Mouse (Mus musculus): Measurements from ENCODE around the gene Prkd2.

Gene Prkd2

DNA sequence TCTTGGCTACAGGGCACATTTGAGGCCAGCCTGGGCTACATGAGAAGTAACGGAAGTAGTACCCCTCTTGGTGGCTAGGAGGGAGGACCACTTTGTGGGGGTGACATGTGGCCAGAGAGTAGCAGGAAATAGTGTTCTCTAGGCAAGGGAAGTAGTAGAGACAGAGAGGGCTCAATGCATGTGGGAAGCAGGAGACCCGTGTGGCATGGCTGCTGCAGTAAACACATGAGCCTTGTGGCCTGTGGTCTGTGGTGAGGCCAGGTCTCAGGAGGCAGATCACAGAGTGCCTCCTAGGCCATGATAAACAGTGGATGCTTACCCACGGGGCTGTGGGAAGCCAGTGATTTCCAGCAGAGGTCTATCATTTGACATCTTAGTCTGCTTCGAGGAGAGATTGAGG is 15.4 kb upstream of the Prkd2 start:
- no peak for DNase-seq (ENCODE audit: low spot score)

DNA sequence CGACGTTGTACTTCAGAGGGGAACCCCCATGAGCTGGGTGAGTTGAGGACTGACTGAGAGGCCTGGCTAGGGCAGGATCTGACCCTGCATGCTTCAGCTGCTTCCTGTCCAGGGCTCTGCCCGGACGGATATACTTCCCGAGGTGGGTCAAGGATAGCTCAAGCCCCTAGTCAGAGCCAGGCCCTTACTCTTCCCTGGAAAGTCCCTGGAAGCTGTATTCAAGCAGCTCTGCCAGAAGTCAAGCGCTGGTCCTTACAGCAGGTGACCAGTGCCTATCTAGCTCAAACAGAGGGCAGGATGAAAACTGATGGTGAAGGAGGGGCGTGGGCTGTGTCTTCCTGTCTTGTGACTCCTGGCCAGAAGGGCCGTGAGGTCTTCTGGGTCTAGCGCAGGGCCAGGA is 12.3 kb upstream of the Prkd2 start:
- no peak for DNase-seq (ENCODE audit: low spot score)

DNA sequence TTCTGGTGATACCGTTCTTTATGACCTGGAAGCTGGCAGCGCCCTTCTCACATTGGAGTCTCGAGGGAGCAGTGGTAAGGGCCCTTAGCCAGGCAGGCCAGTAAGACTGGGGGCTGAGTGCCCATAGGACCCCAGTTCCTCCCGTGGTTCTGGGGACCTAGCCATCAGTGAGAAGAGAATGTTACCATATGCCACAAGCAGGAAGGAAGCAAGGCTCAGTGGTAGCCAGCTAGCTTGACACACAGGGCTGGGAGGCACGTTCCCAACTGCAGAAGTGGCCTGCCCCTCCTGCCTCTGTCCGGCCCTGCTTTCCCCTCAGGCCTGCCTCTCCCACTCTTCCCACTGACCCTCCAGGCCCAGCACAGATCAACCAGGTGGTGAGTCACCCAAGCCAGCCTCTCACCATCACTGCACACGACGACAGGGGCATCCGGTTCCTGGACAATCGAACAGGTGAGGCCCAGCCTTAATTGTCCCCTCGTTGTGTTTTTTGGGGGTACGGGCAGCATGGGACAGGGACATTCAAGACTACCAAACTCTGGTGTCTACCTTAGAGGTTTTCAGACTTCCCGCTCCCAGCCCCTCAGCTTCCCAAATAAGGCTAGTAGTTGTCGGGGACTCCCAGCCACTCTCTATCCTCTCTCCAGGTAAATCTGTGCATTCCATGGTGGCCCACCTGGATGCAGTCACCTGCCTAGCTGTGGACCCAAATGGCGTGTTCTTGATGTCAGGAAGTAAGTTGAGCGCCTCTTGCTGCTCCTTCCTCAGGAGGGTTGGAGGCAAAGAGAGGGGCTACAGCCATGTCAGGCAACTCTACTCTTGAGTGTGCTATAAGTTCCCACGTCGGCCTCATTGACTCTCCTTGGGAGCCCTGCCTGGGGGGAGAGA is 4.5 kb upstream of the Prkd2 start:
- no peak for DNase-seq (ENCODE audit: low spot score)

DNA sequence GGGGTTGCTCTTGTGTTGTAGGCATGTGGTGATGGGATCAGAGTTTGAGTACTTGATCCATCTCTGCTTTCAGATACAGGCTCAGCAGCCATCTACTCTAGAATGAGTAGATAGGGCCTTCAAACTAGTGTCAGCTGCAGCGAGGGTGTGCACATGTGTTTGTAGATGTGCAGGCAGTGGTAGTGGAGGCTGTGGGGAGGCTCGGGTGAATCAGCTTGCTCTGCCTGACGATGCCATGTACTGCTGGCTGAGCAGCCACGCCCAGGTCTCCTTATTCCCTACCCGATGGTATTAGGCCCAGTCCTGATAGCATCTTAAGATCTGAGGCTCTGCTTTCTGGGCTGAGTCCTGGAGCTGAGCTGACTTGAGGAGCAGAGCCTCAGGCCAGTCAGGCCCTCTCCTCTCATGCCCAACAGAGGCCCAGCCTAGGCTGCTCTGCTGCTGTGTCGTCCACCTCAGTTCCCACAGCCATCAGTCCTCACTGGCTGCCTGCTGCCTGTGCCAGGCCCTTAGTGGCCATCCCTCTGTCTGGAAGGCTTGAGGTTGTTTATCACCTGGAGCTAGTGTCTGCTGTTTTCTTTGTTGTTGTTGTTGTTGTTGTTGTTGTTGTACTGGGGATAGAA is 3.8 kb upstream of the Prkd2 start:
- DNase-seq (ENCODE audit: low spot score), result no peak

DNA sequence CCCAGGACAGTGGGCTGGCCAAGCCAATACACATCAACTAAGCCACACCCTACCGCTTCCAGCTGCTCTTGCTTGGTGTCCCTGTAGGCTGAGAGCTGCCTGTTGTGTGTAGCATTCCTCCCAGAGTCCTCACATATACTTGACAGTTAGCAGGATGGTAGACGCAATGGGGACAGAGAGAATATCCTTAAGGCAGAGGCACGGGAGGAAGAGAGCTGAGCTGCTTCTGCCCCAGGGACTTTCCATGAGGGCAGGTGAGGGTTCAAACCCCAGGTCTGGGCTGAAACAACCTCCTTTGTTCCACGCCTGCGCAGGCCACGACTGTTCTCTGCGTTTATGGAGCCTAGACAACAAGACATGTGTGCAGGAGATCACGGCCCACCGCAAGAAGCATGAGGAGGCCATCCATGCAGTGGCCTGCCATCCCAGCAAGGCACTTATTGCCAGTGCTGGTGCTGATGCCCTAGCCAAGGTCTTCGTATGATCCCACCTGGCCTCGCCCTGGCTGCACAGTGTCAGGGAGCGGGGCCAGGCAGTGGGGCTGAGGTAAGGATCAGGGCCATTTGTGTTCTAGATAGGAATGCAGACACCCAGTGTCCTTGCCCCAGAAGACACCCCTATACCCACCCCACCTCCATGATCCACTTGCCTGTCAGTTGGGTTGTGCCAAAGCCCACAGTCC is 3.1 kb upstream of the Prkd2 start:
- DNase-seq (ENCODE audit: low spot score), result no peak

DNA sequence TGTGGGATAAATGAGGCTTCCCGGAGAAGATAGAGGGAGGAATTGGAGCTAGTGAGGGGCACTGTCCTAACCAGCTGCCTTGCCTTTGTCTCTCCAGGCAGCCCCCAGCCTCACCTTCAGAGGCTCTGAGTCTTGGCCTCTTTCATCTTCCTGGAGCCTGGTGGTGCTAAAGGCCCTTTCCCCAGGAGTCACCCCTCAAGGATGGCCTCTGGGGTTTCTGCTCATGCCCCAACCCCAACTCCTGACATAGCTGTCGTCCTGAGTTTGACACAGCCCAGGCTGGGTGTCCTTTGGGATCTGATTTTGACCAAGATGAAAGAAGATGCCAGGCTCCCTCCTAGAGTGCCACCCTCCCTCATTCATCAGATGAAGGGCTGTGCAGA is 2.6 kb upstream of the Prkd2 start:
- DNase-seq (ENCODE audit: low spot score), result no peak

DNA sequence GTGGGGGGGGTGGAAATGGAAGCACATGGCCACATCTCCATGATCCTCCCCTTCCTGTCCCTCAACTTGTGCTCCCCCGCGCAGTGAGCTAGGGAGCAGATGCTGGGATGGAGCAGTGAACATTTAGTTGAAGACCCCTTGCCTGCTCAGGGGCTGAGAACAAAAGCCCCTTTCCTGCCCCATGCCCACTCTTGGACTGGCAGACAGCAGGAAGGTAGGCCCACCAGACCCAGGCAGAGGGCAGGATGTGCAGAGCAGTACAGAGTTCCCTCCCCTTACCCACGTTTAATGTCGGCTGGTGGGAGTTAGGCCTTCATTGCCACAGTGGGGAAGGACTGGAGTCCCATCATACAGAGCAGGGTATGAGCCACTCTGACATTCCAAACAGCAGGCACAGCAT is 1.6 kb upstream of the Prkd2 start:
- no peak for DNase-seq (ENCODE audit: low spot score)

DNA sequence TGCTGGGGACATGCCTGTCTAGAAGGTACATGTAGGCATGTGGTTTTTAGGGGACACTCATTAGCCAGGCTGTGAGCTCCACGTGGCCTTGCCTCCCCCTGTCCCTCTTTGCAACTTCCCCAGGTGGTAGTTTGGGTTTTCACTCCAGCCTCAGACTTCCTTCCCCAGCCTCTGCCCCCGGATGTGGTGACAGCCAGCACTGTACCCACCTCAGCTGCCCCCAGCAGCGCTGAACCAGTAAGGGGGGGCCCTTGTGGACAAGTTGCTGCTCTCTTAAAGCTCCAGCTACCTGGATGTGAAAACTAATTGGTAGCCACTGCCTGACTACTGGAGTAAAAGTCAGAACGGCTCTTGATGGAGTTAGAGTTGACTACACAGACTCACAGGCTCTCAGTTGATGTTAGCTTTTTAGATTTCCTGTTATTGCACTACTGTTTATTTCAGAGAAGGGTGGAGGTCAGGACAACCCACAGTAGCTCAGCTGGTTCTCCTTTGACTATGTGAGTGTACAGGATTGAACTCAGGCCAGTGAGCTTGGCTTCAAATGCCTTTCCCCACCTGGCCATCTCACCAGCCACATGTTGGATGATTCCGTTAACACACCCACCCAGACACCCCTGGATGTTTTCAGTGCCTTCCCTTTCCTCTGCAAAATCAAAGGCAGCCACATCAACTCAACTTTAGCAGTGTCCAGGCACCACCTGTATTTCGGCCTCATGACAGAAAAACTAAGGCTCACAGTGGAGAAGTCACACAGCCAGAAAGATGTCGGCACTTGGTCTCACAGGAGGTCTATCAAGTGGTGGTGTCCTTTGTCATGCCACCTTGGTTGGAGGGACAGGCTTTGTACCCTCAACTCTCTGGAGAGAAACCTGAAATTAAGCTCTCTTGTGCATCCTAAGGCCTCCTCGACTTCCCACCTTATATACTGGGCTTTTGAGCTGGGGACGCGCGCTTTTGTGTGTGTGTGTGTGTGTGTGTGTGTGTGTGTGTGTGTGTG is 841 bp upstream of the Prkd2 start:
- no peak for DNase-seq (ENCODE audit: low spot score)

DNA sequence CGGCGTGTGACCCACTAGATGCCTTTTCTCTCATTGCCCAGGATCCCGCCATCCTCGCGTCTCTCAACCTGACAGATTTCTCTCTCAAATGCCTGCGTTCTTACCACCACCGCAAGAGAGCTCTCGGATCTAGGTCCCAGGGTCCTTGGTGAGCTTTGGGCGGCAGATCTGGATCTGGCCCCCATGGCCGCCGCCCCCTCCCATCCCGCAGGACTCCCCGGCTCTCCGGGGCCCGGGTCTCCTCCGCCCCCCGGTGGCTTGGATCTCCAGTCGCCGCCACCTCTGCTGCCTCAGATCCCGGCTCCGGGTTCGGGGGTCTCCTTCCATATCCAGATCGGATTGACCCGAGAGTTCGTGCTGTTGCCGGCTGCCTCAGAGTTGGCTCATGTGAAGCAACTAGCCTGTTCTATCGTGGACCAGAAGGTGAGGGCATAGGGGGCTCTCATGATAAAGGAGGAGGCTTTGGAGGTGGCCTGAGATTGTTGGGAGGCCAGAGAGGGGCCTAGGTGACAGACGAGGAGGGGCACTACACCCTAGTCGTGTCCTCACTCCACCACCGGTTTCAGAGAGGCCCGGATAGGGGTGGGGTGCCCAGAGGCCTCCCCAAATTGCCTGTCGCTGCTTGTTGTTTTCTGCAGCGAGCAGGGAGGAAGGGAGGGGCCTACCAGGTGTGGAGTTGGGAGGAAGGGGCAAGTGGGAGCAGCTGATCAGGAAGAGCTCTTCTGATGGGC is 904 bp downstream of the Prkd2 start:
- DNase-seq (ENCODE audit: low spot score), result peak; percentile 56

DNA sequence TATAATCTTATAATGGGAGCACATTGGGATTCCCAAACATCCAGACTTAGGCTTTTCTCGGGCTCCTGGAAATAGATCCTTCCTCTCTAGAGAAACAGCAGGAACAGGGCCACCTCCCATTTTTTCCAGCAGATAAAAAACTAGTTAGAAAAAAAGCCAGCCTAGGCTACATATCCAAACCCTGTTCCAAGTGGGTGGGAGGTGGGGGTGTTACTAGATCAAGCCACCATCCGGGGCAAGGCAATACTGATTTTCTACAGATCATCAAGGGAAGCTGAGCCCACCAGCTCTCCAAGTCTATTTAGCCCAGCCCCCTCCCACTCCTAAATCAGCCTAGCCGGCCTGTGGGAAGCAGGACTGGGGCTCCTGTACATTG is 2.0 kb downstream of the Prkd2 start:
- no peak for DNase-seq (ENCODE audit: low spot score)

DNA sequence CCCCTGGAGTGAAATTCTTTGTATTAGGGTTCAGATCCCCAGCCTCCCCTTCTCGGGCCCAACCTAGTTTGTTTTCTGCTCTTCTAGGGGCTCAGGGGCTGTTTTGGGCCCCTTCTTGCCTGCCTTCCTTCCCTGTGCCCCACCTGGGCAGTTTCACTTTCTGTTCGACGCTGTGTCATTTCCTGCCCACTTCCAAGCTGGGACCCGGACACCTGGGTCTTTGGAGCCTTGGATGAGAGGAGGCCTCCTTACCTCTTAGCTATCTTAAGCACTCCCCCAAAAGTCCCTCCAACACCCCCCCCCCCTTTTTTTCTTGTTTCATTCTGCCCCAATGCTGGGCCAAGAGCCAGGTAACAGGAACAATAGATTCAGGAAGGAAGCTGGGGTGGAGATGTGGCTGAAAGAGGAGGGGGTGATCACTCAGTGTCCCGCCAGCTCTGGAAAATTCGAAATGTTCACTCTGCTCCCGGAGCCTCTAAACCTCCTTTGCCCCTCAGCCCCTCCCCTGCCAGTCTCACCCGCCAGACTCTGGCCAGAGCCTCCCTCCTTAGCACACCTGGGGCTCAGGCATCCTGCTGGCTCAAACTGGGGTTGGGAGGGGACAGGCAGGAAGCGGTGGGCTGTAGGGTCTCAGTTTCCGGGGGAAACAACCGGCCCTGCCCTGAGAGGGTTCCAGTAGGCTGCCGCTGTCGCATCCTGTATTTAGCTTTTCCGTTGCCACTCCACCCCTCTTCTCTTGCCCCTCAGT is 2.5 kb downstream of the Prkd2 start:
- peak; percentile 19 for DNase-seq (ENCODE audit: low spot score)

DNA sequence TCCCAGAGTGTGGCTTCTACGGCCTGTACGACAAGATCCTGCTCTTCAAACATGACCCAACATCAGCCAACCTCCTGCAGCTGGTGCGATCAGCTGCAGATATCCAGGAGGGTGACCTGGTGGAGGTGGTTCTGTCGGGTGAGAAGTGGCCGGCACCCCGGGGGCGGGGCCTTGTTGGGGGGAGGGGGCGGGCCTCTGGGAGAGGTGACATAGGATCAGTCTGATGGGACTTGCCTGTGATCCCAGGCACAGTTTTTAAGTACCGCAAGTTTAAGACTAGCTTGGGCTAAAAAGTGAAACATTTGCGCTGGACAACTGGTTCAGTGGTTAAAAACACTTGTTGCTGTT is 3.1 kb downstream of the Prkd2 start:
- no peak for DNase-seq (ENCODE audit: low spot score)

DNA sequence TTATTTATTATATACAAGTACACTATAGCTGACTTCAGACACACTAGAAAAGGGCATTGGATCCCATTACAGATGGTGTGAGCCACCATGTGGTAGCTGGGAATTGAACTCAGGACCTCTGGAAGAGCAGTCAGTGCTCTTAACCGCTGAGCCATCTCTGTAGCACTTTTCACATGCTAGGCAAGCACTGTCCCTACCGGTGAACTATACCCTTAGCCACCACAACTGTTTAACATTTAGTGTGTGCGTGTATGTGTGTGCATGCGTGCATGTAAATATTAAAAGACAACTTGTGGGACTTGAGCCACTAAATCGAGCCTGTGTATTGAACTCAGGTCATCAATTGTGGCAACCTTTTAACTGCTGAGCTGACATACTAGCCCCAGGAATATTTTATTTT is 4.1 kb downstream of the Prkd2 start:
- no peak for DNase-seq (ENCODE audit: low spot score)

DNA sequence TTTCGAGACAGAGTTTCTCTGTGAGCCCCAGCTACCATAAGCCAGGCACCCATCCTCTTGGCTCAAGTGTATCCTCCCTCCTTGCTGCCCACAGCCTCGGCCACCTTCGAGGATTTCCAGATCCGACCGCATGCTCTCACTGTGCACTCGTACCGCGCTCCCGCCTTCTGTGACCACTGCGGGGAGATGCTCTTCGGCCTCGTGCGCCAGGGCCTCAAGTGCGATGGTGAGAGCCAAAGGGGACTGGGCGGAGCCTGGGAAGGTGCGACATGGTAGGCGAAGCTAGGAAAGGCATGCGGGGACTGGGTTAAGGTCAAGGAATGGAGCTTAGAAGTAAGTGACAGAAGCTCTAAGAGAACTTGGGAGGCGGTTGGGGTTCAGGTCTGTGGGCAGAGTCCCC is 4.8 kb downstream of the Prkd2 start:
- DNase-seq (ENCODE audit: low spot score), result no peak

DNA sequence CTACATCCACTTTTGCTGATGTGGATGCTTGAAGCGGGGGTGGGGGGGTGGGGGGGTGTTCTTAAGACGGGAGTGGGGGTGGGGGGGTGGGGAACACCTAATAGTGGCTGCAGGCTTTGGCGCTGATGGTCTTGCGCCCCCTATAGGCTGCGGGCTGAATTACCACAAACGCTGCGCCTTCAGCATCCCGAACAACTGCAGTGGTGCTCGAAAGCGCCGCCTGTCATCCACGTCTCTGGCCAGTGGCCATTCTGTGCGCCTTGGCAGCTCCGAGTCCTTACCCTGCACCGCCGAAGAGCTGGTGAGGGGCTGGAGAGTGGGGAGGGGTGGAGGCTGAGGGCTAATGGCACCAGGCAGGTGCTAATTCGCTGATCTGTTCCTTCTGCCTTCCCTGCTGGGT is 5.9 kb downstream of the Prkd2 start:
- peak; percentile 39 for DNase-seq (ENCODE audit: low spot score)

DNA sequence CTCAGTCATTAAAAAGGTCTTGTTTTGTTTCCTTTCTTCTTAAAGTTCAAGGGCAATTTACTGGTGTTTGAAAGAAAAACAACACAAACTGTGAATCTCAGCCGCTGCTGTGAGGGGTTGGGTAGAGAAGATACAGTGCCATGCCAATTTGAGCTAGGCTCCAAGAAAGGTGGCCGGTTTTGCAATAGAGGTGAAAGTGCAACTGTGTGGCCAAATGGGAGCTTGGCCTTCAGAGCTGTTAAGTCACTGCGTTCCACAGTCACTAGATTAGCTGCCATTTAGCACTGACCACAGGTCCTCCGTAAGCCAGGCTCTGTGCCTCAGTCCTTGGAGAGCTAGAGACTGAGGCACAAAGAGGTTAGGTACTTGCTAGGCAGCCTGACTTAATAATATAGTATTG is 8.9 kb downstream of the Prkd2 start:
- DNase-seq (ENCODE audit: low spot score), result no peak

DNA sequence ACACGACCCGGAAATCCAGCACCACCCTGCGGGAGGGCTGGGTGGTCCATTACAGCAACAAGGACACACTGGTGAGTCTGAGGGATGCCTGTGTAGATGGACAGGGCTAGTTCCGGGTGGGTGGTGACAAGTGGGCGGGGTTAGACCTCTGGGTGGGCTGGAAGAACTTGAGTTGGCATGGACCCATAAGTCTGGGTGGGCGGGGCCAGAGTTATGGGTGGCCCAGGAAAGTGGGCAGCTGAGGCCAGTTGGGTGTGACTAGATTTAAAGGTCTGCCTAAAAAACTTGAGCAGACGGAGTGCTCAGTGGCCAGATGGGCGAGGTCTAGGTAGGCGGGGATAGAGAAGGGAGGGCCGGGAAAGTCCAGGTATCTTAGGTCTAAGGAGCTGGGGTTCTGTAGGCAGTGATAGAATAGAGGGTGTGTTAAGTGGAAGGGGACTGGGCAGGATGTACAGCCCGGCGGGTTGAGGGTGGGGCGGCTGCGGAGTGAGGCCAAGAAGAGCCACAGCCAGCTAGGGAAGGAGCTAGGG is 10.7 kb downstream of the Prkd2 start:
- peak; percentile 31 for DNase-seq (ENCODE audit: low spot score)

DNA sequence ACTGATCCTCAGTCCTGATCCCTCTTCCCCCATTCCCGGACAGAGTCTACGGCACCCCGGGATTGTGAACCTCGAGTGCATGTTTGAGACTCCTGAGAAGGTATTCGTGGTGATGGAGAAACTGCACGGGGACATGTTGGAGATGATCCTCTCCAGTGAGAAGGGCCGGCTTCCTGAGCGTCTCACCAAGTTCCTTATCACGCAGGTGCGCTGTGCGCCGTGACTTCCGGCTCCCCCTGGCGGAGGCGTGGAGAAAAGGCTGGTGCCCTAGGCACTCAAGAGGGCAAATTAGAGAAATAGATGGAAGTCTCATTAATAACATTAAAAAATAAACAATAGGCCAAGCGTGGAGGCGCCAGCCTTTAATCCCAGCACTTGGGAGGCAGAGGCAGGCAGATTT is 15.6 kb downstream of the Prkd2 start:
- DNase-seq (ENCODE audit: low spot score), result peak; percentile 47

DNA sequence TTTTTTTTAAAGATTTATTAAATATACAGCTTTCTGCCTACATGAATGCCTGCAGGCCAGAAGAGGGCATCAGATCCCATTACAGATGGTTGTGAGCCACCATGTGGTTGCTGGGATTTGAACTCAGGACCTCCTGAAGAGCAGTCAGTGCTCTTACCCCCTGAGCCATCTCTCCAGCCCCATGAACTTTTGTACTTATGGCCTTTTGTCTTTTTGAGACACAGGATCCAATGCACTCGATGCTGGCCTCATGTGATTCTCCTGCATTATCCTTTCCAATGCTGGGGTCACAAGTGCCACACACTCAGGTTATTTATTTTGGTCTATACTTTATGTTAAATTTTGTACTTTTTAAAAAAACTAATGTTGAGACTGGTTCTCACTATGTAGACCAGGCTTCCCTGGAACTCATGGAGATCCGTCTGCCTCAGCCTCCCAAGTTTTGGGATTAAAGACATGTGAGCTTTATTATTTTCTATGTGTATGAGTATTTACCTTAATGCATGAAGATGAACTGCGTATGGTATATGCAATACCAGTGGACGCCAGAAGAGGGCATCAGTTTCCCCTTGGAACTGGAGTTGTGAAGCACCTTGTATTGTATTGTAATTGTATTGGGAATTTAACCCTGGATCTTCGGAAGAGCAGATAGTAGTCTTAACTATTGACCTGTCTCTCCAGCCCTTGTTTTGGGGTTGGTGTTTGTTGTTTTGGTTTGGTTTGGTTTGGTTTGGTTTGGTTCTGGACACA is 17.4 kb downstream of the Prkd2 start:
- peak; percentile 56 for DNase-seq (ENCODE audit: low spot score)

DNA sequence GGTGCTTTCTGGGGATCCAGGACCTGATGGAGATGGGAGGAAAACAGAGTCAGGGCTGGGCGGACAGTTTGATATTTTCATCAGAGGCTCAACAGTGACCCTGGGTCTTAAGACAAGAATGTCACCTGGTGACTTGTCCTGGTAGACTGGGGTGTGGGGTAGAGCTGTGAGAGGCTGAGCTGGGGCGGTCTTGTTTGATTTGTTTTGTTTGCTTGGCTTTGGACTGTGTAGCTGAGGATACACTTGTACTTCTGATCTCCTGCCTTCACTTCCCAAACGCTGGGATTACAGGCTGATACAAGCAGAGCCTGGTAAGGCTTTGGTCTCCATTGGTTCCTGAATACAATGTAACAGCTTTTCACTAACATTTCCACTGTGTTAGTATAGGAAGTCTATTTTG is 24.8 kb downstream of the Prkd2 start:
- DNase-seq (ENCODE audit: low spot score), result no peak
